Mouse (Mus musculus): ENCODE data around the gene Rimbp3. TPM values are rescaled to one million over a fixed set of nuclear protein-coding genes. Genes with fewer than 3 reads are reported as not detected.
"Not testable (repeated sequence)": the region's sequence is repeated elsewhere in the genome, so short reads cannot be mapped to it uniquely, and the experiment has no call there.

Gene Rimbp3
- total RNA-seq (2021): 1 to 10 TPM; 3.4 to 3.7 TPM
- long read RNA-seq, full-length matches to known transcripts: 5 of 5 reads
- long read RNA-seq, partial matches to known transcripts: 0 of 5 reads
- long read RNA-seq, other reads (novel, unspliced or antisense): 0 of 5 reads

DNA sequence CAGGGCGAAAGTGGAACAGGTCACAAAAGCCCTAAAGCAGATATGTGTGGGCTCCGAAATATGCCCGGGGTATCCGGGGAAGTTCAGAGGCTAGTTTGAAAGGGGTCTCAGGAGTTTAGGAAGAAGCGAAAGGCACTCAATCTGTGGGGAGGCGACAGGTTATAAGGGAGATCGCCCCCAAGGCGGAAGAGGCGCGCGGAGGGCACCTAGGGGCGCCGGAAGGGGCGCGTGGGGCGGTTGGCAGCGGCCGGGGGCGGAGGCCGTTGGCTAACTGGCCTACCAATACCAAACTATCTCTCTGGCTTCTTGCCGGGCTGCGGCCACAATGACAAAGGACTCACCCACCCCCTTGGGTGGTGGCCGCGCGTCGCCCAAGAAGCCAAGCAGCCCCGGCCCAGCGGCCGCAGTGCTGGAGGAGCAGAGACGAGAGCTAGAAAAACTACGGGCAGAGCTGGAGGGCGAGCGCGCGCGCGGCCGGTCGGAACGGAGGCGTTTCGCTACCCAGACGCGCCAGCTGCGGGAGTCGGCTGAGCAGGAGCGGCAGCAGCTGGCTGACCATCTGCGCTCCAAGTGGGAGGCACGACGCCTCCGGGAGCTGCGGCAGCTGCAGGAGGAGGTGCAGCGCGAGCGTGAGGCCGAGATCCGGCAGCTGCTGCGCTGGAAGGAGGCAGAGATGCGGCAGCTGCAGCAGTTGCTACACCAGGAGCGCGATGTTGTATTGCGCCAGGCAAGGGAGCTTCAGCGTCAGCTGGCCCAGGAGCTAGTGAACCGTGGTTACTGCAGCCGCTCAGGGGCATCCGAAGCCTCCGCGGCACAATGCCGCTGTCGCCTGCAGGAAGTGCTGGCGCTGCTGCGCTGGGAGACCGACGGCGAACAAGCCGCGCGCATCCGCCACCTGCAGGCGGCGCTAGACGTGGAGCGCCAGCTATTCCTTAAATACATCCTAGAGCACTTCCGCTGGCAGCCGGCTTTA lies at the start of gene Rimbp3:
TSS of gene Rimbp3 (plus strand) at position 215 of the 973 bp plus-strand sequence.
- peak; percentile 77 to 91 for DNase-seq (ENCODE audit: low spot score in 2 of 2)

DNA sequence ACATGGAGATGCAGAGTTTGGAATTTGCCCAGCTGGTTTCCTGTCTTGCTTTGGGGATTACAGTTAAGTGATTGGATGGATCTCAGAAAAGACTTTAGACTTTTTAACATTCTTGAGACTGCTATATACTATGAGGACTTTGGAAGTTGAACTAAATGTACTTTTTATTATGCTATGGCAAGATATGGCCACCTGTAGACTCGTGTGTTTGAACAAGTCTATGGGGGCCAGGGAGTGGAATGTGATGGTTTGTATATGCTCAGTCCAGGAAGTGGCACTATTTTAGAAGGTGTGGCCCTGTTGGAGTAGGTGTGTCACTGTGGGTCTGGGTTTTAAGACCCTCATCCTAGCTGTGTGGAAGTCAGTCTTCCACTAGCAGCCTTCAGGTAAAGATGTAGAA lies 42.9 kb upstream of the Rimbp3 start:
- not testable (repeated sequence) for DNase-seq (ENCODE audit: low spot score in 2 of 2)

- DNase-seq (ENCODE audit: low spot score in 2 of 2): no peak
Measured at GRCm38 (mm10) chr16:17167179-17167578, 41.2 kb upstream of the Rimbp3 start.

- DNase-seq (ENCODE audit: low spot score in 2 of 2): no peak
Measured at GRCm38 (mm10) chr16:17168049-17168448, 40.4 kb upstream of the Rimbp3 start.

DNA sequence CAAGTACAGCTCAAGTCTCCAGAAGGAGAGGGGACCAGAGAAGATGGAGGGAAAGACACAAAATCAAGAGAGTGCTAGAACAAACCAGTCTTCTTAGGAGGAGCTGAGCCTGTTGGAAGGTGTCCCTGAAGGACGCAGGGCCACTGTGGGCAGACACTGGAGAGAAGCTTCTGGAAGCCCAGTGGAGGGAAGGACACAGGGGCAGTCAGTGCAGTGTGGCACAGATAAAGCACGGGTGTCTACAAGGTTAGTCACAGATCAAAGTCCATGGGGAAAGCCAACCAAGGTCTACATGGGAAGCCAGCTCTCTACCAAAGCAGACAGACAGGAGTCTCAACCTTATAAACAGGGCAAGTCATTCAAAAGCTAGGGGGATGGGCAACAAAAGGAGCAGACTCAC lies 32.6 kb upstream of the Rimbp3 start:
- DNase-seq (ENCODE audit: low spot score in 2 of 2): no peak

GRCm38 (mm10) chr16:17177623-17178170 lies 30.7 kb upstream of the Rimbp3 start:
- no peak for DNase-seq (ENCODE audit: low spot score in 2 of 2)

GRCm38 (mm10) chr16:17179706-17180105 lies 28.7 kb upstream of the Rimbp3 start:
- DNase-seq (ENCODE audit: low spot score in 2 of 2): no peak

DNA sequence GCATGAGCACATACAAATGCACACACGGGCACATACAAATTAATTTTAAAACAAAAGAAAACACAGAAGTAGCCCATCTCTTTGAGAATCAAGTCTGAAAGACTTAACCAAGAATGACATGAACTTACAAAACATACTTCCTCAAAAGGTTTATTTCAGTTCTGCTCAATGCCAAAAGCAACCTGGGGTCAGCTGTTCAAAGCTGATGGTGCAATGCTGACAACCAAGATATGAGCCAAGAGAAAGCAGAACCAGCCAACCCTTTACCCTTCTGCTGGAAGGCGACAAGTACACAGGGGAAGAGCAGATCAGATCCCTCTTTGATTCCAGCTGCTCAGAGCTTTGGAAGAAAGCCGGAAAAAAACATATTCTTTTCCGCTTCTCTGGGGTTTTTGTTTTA lies 27.0 kb upstream of the Rimbp3 start:
- no peak for DNase-seq (ENCODE audit: low spot score in 2 of 2)

DNA sequence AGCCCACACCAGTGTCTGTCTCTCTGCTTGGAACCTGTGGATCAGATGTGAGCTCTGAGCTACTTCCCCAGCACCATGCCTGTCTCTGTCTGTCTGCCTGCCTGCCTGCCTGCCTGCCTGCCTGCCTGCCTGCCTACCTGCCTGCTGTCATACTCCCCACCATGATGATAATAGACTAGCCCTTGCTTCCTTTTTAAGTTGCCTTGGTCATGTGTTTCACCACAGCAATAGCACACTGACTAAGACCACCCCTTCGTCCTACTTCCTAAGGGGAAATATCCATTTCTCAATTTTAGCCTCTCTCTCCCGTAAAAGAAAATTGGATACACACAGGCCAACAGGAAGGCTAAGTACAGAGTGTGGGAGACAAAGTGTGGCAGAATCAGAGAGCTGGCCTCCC lies 26.3 kb upstream of the Rimbp3 start:
- DNase-seq (ENCODE audit: low spot score in 2 of 2): no peak

- no peak for DNase-seq (ENCODE audit: low spot score in 2 of 2)
Measured at GRCm38 (mm10) chr16:17183003-17183402, 25.4 kb upstream of the Rimbp3 start.

DNA sequence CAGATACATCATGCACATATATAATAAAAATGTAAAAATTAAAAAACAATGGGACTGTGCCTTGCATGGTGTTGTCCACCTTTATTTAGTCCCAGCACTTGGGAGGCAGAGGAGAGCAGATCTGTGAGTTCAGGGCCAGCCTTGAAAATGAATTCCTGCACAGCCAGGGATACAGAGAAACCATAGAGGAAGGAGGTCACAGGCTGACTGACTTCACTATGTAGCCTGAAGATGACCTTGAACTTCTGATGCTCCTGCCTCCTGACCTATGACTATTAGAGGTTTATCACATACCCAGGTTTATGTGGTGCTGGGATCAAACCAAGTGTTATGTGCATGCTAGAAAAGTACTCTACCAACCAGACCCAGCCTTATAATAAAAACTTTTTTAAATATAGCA lies 22.9 kb upstream of the Rimbp3 start:
- no peak for DNase-seq (ENCODE audit: low spot score in 2 of 2)

DNA sequence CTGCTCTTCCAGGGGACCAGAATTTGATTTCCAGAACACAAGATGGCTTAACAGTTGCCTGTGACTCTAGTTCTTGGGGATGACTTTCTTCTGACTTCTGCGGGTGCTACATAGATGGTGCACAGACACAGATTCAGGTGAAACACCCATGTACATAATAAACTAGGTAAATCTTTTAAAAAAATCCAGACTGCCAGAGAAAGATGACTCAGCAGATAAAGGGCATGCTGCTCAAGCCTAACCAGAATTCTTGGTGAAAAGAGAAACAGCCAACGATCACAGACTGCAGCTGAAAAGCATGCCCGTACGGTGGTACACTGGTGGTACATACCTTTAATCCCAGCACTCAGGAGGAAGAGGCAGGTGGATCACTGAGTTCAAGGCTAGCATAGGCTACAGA lies 14.6 kb upstream of the Rimbp3 start:
- DNase-seq (ENCODE audit: low spot score in 2 of 2): no peak

GRCm38 (mm10) chr16:17200121-17200952 lies 8.1 kb upstream of the Rimbp3 start:
- DNase-seq (ENCODE audit: low spot score in 2 of 2): peak in 1 of 2 experiments; percentile 11

- DNase-seq (ENCODE audit: low spot score in 2 of 2): peak; percentile 79 to 90
Measured at GRCm38 (mm10) chr16:17200953-17201707, 7.3 kb upstream of the Rimbp3 start.

DNA sequence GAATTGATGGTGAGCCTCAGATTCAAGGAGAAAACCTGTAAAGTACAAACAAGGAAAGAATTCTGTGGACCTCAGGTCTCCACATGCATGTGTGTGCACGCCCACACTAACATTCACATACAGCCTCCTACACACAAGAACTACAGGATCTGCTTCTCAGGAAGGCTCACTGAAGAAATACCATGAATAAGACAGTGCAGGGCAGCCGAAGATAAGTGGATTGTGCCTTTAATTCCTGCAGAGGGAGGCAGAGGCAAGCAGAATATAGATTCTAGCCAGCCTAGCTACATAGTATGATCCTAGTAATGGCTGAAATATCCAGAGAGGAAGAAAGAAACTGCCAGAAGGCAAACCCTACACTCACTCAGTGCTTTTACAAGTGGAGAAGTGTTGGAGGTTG lies 6.4 kb upstream of the Rimbp3 start:
- no peak for DNase-seq (ENCODE audit: low spot score in 2 of 2)

DNA sequence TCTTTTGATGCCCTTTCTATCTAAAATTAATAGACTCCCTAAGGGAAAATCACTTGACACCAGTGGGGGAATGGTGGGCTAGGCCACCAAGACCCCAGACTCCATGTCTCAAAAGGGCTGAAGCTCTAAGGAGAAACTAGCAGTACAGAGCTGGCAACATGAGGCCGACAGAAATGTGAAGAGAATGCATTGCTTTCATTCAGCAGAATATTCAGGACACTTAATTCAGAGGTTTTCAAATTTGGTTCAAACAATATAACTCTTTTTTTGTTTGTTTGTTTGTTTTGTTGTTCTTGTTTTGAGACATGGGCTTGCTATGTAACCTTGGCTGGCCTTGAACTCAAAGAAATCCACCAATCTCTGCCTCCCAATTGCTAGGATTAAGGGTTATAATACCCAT lies 5.9 kb upstream of the Rimbp3 start, which contains the start of gene Ube2l3:
TSS of gene Ube2l3 (minus strand) at position 101 of the 400 bp plus-strand sequence.
- DNase-seq (ENCODE audit: low spot score in 2 of 2): no peak

- DNase-seq (ENCODE audit: low spot score in 2 of 2): no peak
Measured at GRCm38 (mm10) chr16:17204990-17205389, 3.4 kb upstream of the Rimbp3 start.

- DNase-seq (ENCODE audit: low spot score in 2 of 2): no peak
Measured at GRCm38 (mm10) chr16:17209404-17209960, 1.1 kb downstream of the Rimbp3 start.

- DNase-seq (ENCODE audit: low spot score in 2 of 2): peak; percentile 82 to 91
Measured at GRCm38 (mm10) chr16:17209981-17210838, 1.8 kb downstream of the Rimbp3 start.

Data from layer of hippocampus, adult 18-20 months (tissue).